Mouse (Mus musculus): Measurements from ENCODE around the gene Mnt.

Gene Mnt

GRCm38 (mm10) chr11:74845784-74846183 lies 15.1 kb downstream of the Mnt start:
- DNase-seq (ENCODE audit: low spot score) = no peak

GRCm38 (mm10) chr11:74847919-74848521 lies 17.3 kb downstream of the Mnt start:
- DNase-seq (ENCODE audit: low spot score) = no peak

GRCm38 (mm10) chr11:74850998-74851661 lies 20.4 kb downstream of the Mnt start:
- DNase-seq (ENCODE audit: low spot score) = no peak

GRCm38 (mm10) chr11:74857756-74858155 lies 27.0 kb downstream of the Mnt start:
- DNase-seq (ENCODE audit: low spot score) = no peak

DNA sequence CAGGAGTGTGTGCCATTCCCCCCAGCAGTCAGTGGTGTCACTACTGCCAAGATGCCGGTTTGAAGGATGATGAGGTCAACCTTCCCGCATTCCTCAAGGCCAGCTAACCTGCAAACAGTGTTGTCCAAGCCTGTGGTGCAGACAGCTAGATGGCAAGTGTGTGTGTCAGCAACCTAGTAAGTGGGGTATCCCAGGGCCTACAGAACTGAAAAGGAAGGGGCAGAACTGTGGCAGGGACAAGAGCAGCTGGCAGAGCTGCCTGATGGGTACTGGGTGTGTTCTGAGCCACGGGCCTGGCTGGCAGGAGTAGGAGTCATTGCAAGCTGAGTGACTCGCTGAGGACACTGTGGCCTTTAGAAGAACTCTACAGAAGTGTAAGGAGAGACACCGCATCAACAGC lies 31.4 kb downstream of the Mnt start:
- DNase-seq (ENCODE audit: low spot score) = no peak

GRCm38 (mm10) chr11:74863471-74863870 lies 32.8 kb downstream of the Mnt start:
- DNase-seq (ENCODE audit: low spot score) = no peak

DNA sequence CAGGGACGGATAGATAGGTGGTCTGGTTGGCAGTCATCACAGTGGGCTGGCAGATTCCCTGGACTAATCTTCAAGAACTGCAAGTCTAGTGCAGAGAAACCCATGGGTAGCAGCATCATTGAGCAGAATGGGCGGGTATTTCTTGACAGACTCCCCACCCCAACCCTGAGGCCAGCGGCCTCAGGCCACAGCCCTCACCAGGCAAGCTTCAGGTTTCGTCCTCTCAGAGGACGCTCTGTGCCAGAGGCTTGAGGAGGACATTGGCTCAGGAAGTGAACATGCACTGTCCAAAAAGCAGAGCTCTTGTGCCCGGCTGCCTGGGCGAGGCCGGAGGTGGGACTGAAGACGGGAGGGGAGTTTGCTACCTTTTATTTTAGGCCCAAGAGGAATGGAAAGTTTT lies 33.7 kb downstream of the Mnt start:
- no peak for DNase-seq (ENCODE audit: low spot score)

- DNase-seq (ENCODE audit: low spot score) = no peak
Measured at GRCm38 (mm10) chr11:74865252-74865651, 34.5 kb downstream of the Mnt start.

- peak; percentile 75 for DNase-seq (ENCODE audit: low spot score)
Measured at GRCm38 (mm10) chr11:74866640-74867039, 35.9 kb downstream of the Mnt start.

DNA sequence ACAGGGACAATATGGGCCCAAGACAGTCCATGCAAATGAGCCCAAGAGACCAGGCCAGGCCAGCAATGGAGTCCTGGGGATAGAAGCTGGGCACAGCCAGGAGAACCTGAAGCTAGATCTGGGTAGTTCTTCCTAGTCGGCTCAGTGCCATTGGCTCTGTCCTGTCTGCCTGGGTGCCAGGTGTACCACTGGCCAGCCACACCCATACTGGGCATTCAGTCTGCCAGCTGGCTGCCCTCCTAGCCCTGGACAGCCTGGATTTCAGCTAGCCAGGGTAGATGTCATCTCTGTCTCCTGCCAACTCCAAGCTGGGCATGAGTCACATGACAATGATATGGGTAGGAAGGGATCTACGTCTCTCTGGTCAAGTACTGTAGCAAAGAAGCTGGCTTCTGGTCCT lies 36.5 kb downstream of the Mnt start:
- DNase-seq (ENCODE audit: low spot score) = no peak

DNA sequence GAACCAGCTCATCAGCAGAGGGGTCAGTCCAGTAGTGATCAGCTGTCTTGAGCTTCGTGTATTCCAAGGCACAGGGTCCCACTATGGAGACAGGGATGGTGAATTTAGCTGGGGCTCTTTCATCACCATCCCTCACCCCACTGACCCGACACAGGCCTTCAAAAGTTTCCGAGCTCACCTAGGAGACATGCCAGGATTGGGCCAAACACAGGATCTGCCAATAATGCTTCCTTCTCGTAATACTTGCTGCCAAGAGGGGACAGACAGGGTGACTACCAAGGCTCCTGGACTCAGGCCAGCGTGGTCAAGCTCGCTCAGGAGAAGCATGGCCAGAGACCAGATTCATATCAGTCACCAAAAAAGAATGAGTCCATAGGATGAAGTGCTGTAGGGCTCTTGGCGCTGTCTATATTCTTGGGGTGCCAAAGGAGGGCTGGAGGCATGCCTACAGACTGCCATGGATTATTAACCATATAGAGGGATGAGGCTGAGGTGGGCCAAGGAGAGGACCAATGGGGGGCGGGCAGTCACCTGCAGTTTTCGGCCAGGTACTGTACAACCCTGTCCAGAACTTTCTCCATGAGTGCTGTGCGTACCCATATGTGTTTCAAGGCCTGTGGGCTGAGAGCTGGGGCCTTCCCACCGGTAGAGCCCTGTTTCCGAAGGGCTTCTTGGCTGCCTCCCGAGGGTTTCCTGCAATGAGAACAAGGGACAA lies 37.5 kb downstream of the Mnt start:
- DNase-seq (ENCODE audit: low spot score) = no peak

GRCm38 (mm10) chr11:74869603-74870002 lies 38.9 kb downstream of the Mnt start:
- no peak for DNase-seq (ENCODE audit: low spot score)

- no peak for DNase-seq (ENCODE audit: low spot score)
Measured at GRCm38 (mm10) chr11:74870544-74870943, 39.8 kb downstream of the Mnt start.

- DNase-seq (ENCODE audit: low spot score) = no peak
Measured at GRCm38 (mm10) chr11:74870991-74871622, 40.4 kb downstream of the Mnt start.

GRCm38 (mm10) chr11:74874630-74875029 lies 43.9 kb downstream of the Mnt start:
- DNase-seq (ENCODE audit: low spot score) = no peak

DNA sequence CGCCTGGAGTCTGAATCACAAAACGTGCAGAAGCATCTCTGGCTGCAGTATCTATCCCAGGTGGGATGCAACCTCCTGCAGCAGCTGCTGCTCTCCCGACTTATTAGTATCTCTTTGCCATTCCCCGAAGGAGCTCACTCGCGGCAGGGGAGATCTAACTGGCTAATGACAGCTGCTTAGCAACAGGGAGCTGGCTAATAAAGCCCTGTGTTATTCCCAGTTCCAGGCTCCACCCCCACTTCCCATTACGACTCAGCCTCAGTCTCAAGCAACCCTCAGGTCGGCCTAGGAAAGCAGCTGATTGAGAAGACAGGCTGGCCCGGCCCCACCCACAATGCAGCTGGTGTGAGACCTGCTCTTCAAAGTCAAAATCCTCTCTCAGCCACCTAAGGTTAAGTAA lies 46.1 kb downstream of the Mnt start:
- DNase-seq (ENCODE audit: low spot score) = peak; percentile 66

- no peak for DNase-seq (ENCODE audit: low spot score)
Measured at GRCm38 (mm10) chr11:74880999-74881398, 50.3 kb downstream of the Mnt start.

GRCm38 (mm10) chr11:74881979-74882378 lies 51.3 kb downstream of the Mnt start:
- no peak for DNase-seq (ENCODE audit: low spot score)

- DNase-seq (ENCODE audit: low spot score) = no peak
Measured at GRCm38 (mm10) chr11:74883098-74883497, 52.4 kb downstream of the Mnt start.

DNA sequence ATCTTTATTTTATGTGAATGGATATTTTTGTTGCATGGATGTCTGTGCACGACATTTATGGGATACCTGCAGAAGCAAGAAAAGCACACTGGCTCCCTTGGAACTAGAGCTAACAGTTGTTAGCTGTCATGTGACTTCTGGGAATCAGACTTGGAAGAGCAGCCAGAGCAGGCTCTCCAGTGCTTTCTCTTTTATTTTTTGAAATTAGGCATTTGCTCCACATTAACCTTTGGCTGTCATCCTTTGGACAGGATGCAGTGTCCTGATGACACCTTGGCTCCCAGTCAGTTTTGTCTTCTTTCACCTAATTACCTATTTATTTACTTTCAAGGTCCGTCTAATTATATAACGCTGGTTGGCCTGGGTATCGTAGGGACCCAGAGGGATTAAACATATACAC lies 63.9 kb downstream of the Mnt start:
- no peak for DNase-seq (ENCODE audit: low spot score)

Data from testis, postnatal 14 days (tissue).